Mouse (Mus musculus) adrenal gland, postnatal 10 days (tissue): ENCODE data around the gene Ankrd34c. TPM values are rescaled to one million over a fixed set of nuclear protein-coding genes. Genes with fewer than 3 reads are reported as not detected.

Experiments used
- total RNA-seq, 2 experiments: library from RNA; stranded (reverse); gene quantifications; 2 replicates each; pipeline ENCODE4 v1.2.3; 2021

Gene Ankrd34c
- total RNA-seq, 2 experiments from 2014 or later, result not detected

Other genes starting within 250 kb of the Ankrd34c start
- gene Minar1, start 115.3 kb downstream of the Ankrd34c start, total RNA-seq, result under 1 TPM; 0.09 to 0.30 TPM
- gene Tmed3, start 33.4 kb downstream of the Ankrd34c start, total RNA-seq, result 10 to 100 TPM; 70.7 to 75.4 TPM
- 1 to 10 TPM; 1.9 TPM for gene Rasgrf1, start 171.4 kb upstream of the Ankrd34c start, total RNA-seq